Mouse (Mus musculus): Measurements from ENCODE around the gene Gm20388.

Gm20388 gene

DNA sequence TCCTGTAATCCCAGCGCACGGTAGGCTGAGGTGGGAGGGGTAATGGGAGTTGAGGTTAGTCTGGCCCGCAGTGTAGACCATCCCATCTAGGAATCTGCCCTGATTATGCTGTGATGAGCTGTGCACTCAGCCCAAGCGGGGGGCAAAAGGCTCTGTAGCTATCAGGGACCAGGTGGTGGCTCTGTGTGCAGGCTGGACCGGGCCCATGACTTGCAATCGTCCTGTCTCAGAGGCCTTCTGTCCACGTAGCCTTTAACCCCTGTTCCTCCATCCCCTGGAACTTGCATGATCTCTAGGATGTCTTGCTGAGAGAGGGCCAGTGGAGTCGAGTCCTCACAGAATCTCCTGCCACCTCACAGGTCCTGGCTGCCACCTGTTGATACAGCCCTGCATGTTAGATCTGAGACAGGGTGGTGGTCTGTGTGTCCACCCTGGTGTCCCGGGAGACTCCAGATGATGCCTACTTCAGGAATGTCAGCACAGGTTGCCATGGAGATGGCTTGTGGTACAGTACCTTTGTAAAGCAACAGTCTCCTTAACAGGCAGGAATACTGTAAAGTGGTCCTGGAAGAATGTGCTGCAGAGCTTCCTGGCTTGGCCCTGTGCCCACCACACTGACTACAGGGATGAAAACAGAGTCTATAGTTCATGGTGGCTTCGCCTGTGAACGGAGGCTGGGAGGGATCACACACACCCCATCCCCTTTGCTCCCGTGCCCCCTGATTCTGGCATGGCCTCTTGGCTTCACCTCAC, 4372.4 kb downstream of the Gm20388 start:
- no peak for DNase-seq (ENCODE audit: extremely low spot score, low read depth, low spot score)

DNA sequence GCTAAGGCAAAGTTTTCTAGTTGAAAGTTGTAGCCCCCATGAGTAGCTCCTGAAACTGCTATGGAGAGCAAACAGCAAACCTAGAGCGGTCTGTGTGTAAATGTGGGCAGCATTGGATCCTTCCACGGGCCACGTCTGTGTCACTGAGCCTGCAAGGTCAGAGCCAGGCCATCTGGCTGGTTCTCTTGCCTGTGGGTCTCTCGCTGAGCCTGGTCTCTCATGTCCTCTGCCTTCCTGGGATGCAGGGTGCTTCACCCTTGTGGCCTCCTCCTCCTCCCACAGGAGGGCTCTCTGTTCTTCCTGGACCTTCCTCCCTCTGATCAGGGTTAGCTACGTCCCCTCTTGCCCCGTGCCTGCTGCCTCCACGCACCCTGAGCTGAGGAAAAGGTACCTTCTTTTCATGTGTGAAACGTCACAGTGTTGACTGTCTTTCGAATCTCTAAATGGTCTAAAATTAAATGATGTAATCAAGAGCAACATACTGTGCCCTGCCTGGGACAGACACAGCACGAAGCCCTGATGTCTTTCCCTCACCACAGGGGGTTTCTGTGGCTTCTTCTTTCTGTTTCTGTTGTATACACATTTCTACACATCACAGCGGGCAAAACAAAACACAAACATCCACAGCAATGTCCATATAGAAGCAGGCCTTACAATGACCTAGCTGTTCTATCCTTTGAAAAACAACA, 4373.1 kb downstream of the Gm20388 start:
- no peak for DNase-seq (ENCODE audit: extremely low spot score, low read depth, low spot score)

DNA sequence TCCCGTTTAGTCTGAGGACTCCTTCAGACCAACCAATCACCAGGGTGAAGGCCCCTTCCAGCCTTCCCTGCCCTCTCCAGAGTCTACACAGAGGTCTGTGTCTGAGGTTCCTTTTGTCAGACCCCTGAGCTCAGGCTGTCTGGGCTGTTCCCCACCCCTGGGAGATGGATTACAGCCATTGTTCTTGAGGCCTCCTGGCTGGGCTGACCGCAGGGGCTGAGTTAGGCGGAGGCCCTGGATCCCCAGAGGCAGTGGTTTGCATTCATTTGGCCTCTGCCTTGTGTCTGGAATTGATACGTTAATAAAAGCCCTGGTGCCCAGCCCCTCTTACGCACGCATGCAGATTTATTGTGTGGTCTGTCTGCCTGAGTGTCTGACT, 4373.7 kb downstream of the Gm20388 start:
- DNase-seq (ENCODE audit: extremely low spot score, low read depth, low spot score): no peak

DNA sequence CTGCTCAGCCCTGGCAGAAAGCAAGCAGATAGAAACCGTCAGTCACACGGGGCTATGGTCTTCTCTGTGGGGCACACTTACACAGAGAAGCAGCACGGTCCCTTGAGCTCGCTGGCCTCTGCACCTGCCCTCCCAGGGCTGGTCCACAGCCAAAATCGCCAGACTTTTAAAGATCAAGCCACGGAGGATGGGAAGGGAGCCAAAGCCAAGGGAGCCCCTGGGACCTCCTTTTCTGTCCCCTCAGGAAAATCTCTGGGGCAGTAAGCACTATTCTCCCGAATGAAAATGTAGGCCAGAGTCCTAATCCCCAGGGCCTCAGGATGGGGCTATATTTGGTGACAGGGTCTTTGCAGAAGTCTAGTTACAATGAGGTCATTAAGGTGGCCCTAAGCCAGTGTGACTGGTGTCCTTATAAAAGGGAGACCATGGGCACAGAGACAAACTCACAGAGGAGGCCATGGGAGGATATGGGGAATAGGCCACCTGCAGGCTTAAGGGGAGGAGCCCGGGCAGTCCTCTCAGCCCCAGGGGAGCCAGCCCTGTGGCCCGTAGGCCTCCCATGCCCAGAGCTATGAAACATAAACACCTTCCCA, 4374.4 kb downstream of the Gm20388 start:
- DNase-seq (ENCODE audit: extremely low spot score, low read depth, low spot score): no peak

DNA sequence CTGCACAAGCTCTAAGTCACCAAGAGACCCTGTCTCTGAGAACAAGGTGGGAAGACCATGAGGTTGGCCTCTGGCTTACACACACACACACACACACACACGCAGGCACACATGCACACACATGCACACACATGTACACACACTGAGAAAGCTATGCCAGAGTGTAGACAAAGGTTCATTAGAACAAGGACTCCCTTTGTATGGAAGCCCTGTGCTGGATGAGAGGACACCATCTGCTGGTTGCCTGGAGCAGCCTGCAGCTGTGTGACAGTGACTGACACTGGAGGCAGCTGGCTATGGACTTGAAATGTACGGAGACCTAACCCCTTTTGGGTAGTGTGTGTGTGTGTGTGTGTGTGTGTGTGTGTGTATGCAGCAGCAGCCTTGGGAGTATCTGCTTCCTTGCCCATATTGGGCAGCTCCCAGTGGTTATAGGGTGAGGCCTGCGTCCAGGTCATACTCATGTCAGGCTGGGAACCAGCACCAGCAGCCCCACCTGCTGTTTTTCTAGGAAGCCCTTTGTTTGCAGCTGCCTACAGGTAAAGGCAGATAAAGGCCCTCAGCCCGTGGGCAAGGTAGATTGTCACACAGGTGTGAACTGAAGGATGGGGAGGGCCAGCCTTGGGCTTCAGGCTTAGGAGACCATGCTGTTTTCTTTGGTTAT, 4376.0 kb downstream of the Gm20388 start:
- no peak for DNase-seq (ENCODE audit: extremely low spot score, low read depth, low spot score)

DNA sequence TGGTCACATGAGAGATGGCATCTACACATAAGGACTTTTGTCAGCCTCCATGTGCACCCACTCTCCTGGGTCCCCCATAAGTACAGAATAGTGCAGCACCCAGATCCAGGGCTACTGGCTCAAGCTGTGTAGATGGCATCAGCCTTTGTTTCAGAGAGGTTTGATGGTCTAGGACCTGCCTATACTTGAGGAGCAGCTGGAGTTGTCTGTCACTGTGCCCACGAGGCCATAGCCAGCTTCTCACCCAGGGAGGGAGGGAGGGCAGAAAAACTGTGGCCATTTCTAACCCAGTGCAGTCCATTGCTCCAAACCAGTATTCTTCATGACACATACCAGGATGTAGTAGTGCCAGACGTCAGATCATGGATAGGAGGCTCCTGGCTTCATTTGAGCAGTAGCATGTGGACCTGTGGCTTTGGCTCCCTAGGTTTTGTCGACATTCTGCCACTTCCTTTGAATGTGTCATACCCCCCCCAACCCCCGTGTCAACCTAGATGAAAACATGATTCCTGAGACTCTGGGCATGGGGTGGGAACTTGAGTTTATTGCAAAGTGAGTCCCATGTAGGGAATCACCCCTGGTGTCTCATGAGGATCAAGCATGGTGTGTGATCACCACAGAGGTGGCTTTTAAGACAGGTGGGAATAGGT, 4377.7 kb downstream of the Gm20388 start:
- no peak for DNase-seq (ENCODE audit: extremely low spot score, low read depth, low spot score)

DNA sequence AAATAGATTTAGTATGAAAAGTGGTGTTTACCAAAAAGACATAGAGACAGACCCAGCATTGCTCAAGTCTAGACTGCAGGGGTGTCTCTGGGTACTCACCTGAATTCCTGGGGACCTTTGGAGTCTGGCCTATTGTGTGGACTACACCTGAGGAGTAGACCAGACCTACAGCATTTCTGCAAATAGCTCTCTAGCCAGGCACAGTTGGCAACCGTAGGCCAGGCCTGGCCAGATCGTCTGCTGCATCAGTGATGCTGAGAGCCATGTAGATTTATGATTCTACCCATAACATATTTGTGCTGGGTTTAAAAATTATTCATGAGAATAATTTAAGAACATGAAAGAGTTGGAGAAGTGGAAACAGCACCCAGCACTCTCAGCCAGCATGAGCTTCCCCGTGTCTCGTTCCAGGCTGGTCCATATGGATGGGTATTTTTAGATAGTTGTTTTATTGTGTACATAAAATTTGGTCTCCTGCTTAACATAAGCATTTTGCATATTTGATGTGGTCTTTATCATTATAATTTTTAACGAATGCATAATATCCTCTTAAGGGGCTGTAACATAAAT, 4378.9 kb downstream of the Gm20388 start:
- DNase-seq (ENCODE audit: extremely low spot score, low read depth, low spot score): no peak

DNA sequence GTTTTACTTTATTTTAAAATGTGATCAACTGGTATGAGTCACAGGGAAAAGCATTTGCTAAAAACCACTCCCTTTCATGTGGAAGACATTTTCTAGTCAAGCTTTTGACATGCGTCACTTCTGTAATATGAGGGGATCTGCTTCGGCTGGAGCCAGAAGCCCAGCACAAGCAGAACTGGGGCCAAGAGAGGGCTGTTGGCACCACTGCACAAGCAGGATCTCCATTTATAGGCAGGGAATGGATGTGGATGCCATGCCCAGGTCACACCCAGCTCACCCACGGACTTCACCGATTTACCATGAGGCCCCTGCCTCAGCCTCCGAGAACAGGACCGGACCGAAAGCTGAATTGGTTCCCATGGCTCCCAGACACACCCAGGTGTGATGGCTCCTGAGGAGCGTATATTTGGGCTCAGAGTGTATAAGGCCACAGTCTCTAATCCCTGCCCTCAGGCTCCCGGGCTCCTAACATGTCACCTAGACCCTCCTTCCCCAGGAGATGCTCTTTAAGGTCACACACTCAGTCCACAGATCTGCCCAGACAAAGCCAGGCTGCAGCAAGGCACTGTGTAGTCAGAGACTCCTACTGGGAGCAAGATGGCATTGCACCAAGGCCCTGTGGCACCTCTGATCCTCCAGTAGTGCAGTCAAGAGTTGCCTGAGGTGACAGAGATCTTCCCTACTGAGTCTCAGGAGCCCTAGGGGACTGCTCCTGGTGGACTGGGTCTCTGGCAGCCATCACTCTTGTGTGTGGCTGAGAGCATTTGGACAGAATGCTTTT, 4380.5 kb downstream of the Gm20388 start:
- no peak for DNase-seq (ENCODE audit: extremely low spot score, low read depth, low spot score)

DNA sequence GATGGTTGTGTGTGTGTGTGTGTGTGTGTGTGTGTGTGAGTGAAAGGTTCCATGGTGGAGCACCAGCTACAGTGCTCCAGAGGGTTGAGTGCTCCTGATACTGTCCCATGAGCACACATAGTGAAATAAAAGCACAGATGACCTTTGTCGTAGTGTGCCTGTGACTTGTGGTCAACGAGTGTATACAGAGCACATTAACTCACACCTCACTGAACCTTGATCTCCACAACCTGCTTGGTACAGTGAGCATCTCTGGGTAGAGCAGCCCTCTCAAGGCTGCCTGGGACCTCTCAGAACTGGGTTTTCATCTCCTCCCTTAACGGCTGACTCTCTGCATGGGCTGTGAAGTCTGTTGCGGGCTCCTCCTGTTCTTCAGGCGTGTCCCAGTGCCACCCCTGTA, 4381.1 kb downstream of the Gm20388 start:
- no peak for DNase-seq (ENCODE audit: extremely low spot score, low read depth, low spot score)

DNA sequence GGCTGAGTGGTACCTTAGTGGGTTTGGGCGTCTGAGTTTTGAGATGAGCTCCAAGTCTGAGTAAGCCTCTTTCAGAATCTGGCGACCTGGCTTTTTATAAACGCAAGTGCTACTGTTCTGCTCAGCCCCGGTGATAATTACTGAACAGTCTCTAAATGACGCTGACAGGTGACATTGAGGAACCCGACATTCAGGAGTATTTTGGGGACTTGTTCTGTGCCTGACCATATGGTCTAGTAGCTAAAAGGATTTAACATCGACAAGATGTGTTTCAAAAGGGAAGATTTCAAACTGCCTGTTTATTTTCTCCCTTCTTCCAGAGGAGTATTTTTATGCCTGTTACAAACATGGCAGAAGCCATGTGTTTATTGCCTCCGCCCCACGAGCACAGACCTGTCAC, 4382.3 kb downstream of the Gm20388 start:
- DNase-seq (ENCODE audit: extremely low spot score, low read depth, low spot score): no peak

DNA sequence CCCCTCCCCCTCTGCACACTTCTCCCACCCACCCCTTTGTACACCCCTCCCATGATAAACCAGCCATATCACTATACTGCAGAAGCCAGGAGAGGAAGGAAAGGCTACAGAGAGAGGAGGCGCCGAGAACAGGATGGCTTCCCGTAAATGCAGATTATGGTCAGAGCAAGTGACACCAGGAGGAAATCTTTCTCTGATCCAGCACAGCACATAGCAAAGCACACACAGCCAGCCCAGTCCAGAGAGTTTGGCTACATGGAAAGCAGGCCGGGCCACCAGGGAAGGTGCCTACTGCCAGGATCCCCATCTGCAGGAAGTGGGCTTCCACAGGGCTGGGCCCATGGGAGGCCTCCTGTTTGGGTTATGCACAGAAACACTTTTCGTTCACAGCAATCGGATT, 4383.8 kb downstream of the Gm20388 start:
- no peak for DNase-seq (ENCODE audit: extremely low spot score, low read depth, low spot score)

DNA sequence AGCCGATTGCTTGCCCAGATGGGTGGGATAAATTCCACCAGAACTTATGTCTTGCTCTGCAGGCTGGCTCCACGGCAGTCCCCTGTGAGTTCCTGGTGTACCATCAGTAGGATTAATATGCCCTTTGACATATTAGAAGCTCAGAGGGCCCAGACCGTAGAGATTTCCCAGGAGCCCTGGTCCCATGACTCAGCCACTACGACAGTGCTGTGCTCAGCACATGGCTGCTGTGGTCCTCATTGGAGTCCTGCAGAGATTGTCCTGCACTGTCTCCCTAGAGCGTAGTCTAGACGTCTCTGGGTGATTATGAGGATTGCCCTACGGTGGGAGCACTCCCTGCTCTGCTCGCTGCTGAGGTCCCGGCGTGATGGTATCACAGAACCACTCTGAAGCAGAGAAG, 4384.3 kb downstream of the Gm20388 start:
- no peak for DNase-seq (ENCODE audit: extremely low spot score, low read depth, low spot score)

DNA sequence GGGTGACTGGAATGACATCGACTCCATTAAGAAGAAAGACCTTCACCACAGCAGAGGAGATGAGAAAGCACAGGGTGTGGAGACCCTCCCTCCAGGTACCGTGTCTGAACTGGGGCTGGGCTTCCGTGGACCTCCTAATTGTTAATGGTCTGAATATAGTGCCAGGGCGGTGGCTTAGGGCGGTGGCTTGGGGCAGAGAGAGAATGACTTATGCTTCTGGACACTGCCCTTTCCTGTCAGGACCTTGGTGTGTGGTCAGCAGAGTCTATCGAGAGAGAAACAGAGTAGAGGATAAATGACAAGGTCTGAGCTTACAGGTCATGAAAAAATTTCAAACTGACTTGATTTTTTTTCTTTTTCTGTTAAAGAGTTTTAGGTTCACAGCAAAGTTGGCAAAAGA, 4384.7 kb downstream of the Gm20388 start:
- DNase-seq (ENCODE audit: extremely low spot score, low read depth, low spot score): no peak

DNA sequence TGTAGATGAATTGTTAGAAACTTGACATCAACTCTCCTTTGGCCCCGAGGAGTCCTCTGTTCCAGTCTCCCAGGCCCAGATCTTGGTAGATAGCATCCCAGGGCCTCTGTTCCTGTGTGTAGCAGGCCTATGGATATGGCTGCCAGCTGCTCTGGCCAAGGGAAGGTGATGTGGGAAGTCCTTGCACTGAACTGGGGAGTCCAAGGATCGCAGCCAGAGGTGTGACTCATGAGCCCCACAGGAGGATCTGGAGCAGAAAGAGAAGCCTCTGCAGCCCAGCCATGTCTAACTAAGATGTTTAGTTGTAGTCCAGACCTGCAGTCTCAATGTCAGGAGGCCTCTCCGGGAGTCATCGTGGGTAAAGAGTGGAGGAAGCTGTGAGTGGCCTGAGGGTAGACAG, 4390.9 kb downstream of the Gm20388 start:
- DNase-seq (ENCODE audit: extremely low spot score, low read depth, low spot score): no peak

DNA sequence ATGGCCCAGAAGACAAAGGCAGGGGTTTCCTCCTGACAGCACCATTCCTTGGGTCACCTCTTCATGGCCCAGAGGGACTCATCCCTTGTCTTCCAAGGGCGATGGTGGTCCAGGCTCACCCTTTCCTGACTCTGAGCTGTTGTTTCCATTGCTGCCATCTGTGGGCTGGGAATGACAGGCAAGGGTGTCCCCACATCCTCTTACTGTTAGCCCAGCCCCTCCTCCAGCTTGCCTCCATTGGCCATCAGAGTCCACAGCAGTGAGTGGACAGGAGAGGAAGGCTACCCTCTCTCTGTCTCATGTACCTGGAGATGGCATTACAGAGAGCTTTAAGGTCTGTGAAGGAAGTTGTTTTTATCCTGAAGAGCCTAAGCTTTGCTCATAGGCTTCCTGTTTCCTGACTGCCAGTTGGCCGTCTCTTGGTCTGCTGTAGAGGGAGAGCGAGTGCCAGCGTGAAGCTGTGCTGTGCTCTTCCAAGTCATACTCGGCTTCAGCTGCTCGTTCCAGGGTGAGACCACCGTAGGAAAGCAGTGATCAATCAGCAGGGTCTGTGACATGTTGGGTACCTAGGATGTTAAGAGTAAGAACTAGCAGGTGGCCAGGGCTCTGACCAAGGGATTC, 4391.4 kb downstream of the Gm20388 start:
- DNase-seq (ENCODE audit: extremely low spot score, low read depth, low spot score): no peak

DNA sequence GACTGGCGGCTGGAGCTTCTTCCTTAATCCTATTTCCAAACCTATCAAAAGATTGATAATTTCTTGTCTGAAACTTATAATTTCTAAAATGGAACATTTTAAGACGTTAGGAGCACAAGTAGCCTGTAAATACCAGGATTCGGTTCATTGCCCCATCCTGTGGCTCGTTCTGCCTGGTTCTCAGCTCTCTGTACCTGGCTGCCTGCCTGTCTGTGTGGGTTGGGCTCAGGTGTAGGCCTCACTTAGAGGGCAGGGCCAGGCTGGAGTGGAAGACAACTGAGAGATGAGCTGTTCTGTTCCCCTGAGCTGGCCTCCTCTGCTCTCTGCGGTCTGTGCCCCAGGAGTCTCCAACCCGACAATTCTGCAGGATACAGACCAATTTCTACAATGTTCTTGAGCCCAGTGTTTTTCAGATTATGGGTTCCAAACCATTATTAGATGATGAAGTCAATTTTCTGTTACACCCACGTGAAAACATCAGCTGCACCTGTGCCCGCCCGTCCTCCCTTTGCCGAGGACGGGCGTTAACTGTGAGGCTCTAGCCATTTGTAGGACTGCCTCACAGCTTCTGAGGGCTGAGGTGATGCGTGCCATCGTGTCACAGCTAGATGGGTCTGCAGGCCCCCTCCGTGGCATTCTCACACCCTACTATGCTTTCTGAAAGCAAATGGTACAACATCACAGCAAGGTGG, 4392.7 kb downstream of the Gm20388 start:
- no peak for DNase-seq (ENCODE audit: extremely low spot score, low read depth, low spot score)

DNA sequence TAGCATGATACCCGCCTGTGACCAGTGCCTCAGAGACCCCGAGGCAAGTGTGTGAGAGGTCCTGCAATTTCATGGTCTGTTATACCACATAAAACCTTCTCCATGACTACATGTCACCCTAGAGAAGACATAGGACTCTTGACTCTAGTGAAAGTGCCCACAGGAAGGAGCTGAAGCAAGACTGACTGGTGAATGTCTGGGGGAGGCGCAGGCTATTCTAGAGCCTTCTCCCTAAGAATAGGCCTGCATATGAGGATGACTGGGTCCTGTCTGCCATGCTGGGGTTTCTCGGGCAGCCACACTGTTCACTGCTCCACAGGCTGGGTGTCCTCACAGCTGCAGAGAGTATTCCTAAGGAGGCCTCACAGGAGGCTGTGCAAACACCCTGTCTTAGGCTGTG, 4393.5 kb downstream of the Gm20388 start:
- no peak for DNase-seq (ENCODE audit: extremely low spot score, low read depth, low spot score)

DNA sequence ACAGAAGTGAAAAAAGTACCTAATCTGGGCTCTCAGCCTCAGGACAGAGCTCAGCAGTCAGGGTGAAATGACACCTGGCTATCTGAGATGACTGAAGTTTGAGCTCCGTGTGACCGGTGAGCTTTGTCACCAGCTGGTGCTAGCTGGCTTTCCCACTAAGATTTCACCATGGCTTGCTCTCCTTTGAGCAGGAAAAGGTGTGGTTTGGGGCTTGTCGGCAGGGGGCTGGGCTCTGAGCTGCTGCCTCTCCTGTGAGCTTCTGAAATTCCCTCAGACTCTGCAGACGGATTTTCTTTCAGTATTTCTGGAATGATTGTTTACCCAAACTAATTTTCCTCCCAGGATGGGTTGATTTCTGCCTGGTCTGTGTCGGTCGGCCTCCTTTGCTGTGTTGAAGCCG, 4395.9 kb downstream of the Gm20388 start:
- no peak for DNase-seq (ENCODE audit: extremely low spot score, low read depth, low spot score)

DNA sequence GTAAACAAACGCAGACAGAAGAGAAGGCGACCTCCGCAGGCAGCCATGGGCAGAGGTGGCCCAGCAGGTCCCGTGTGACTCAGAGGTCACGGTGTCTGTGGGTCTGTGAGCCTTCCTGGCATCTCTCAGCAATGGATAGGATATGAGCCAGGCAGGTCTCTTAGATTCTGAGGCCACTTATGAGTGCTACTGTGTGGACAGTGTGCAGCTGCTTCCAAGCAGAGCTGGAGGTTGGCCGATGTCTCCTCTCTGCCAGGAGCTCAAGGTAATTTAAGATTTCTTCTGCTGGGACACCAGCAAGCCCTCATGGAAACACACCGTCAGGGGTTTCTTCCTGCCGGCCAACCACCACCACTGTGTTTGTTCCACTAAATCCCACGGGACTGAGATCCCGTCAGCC, 4397.1 kb downstream of the Gm20388 start:
- DNase-seq (ENCODE audit: extremely low spot score, low read depth, low spot score): no peak
